Mouse (Mus musculus) myocyte (in vitro differentiated cells): ENCODE measurements around the gene Slc9a1.

Experiments
- E2F4 ChIP-seq: IDR thresholded peaks from one replicate; pipeline ENCODE4 v1.6.1; 2011; ENCODE audit warnings: mild to moderate bottlenecking, control low read depth, moderate library complexity; ENCODE audit not compliant: insufficient read depth
- MAX ChIP-seq: IDR thresholded peaks from one replicate; pipeline ENCODE4 v1.6.1; 2011; ENCODE audit warnings: low read depth, mild to moderate bottlenecking, control low read depth
- MYOD1 ChIP-seq, 3 experiments: IDR thresholded peaks; one replicate each; pipeline ENCODE4 v1.6.1; 2011; ENCODE audit warnings: control low read depth in 2 of 3, low read depth in 2 of 3, mild to moderate bottlenecking in 2 of 3, moderate library complexity in 1 of 3; ENCODE audit not compliant: insufficient read length in 2 of 3, control insufficient read depth in 1 of 3
- MYOG ChIP-seq, 3 experiments: IDR thresholded peaks; one replicate each; pipeline ENCODE4 v1.6.1; 2011; ENCODE audit warnings: control low read depth in 2 of 3, low read depth in 2 of 3, mild to moderate bottlenecking in 2 of 3; ENCODE audit not compliant: insufficient read length in 2 of 3, control insufficient read depth in 1 of 3, insufficient read depth in 1 of 3
- POLR2A ChIP-seq: IDR thresholded peaks from one replicate; pipeline ENCODE4 v1.6.1; 2011; ENCODE audit warnings: low read depth, mild to moderate bottlenecking, control low read depth, moderate library complexity; ENCODE audit not compliant: insufficient read length
- POLR2AphosphoS2 ChIP-seq: IDR thresholded peaks from one replicate; pipeline ENCODE4 v1.6.1; 2011; ENCODE audit warnings: low read depth, control low read depth; ENCODE audit not compliant: insufficient read length
- REST ChIP-seq: IDR thresholded peaks from one replicate; pipeline ENCODE4 v1.6.1; 2011; ENCODE audit warnings: mild to moderate bottlenecking, control low read depth, moderate library complexity; ENCODE audit not compliant: insufficient read depth, insufficient read length
- SRF ChIP-seq: IDR thresholded peaks from one replicate; pipeline ENCODE4 v1.6.1; 2011; ENCODE audit warnings: low read depth; ENCODE audit not compliant: control insufficient read depth, insufficient read length
- TCF12 ChIP-seq: IDR thresholded peaks from one replicate; pipeline ENCODE4 v1.6.1; 2011; ENCODE audit warnings: mild to moderate bottlenecking, control low read depth; ENCODE audit not compliant: poor library complexity, insufficient read depth, severe bottlenecking
- USF1 ChIP-seq: IDR thresholded peaks from one replicate; pipeline ENCODE4 v1.6.1; 2011; ENCODE audit warnings: low read depth, mild to moderate bottlenecking, control low read depth, moderate library complexity

- no peak for TF ChIP-seq MYOG (IDR thresholded peaks at IDR 0.05; ENCODE audit: control insufficient read depth in 1 of 3, insufficient read depth in 1 of 3, insufficient read length in 2 of 3, low read depth in 2 of 3)
- no peak for TF ChIP-seq POLR2A
- no peak for TF ChIP-seq USF1
- TF ChIP-seq E2F4, result no peak
- TF ChIP-seq POLR2AphosphoS2, result no peak
- no peak for TF ChIP-seq MAX
- no peak for TF ChIP-seq REST
- TF ChIP-seq MYOD1 (IDR thresholded peaks at IDR 0.05; ENCODE audit: control insufficient read depth in 1 of 3, insufficient read length in 2 of 3, low read depth in 2 of 3), result no peak
- no peak for TF ChIP-seq TCF12
- no peak for TF ChIP-seq SRF
Observed at GRCm38 (mm10) chr4:133410994-133411393, 41.5 kb downstream of the Slc9a1 start.
